Mouse (Mus musculus) liver, adult 2 months (tissue): ENCODE results near the gene Abtb1. TPM values are rescaled to one million over a fixed set of nuclear protein-coding genes. Genes with fewer than 3 reads are reported as not detected.

ENCODE experiments used
- DNase-seq: peaks from one replicate; pipeline ENCODE4 v3.0.0-alpha.2; 2011; ENCODE audit warnings: low read depth, low spot score; ENCODE audit errors: extremely low read depth
- H3K27ac ChIP-seq: fragments of 200-500 bp; replicated peaks from 2 replicates; pipeline ENCODE4 v1.5.1; 2012; ENCODE audit warnings: low read depth, mild to moderate bottlenecking, control low read depth, inconsistent platforms, low read length; ENCODE audit not compliant: insufficient read depth
- H3K27me3 ChIP-seq: fragments of 200-500 bp; 2 replicates; pipeline ENCODE4 v1.6.1; 2012; ENCODE audit warnings: mild to moderate bottlenecking, moderate library complexity, low read length, inconsistent platforms; ENCODE audit not compliant: control insufficient read depth, insufficient read depth
- H3K36me3 ChIP-seq: fragments of 200-500 bp; 2 replicates; pipeline ENCODE4 v1.6.1; 2012; ENCODE audit warnings: low read length, inconsistent platforms; ENCODE audit not compliant: control insufficient read depth, insufficient read depth
- H3K4me1 ChIP-seq: fragments of 200-500 bp; 2 replicates; pipeline ENCODE4 v1.6.1; 2011; ENCODE audit warnings: low read length; ENCODE audit not compliant: control insufficient read depth, insufficient read depth
- H3K4me3 ChIP-seq: fragments of 200-500 bp; 2 replicates; pipeline ENCODE4 v1.5.1; 2011; ENCODE audit warnings: low read depth, mild to moderate bottlenecking, control low read depth, low read length, moderate library complexity; ENCODE audit not compliant: insufficient read depth
- H3K79me2 ChIP-seq: fragments of 200-500 bp; 2 replicates; pipeline ENCODE4 v1.6.1; 2012; ENCODE audit warnings: inconsistent platforms, mild to moderate bottlenecking, low read length, moderate library complexity; ENCODE audit not compliant: control insufficient read depth, insufficient read depth
- H3K9ac ChIP-seq: fragments of 200-500 bp; 2 replicates; pipeline ENCODE4 v1.6.1; 2012; ENCODE audit warnings: low read depth, mild to moderate bottlenecking, control low read depth, inconsistent platforms, low read length
- CTCF ChIP-seq: fragments of 200-500 bp; IDR thresholded peaks from 2 replicates; pipeline ENCODE4 v1.5.1; 2011; ENCODE audit warnings: low read depth, low read length, control low read depth
- POLR2A ChIP-seq: fragments of 200-500 bp; IDR thresholded peaks from 2 replicates; pipeline ENCODE4 v1.6.1; 2011; ENCODE audit warnings: low read length, control low read depth; ENCODE audit not compliant: insufficient read depth; ENCODE audit errors: extremely low read depth
- WGBS: fragments of 180-500 bp; shearing (Covaris S2); methylation state at CpG from one replicate; pipeline ENCODE4 v1.1.7; 2018; 5-methylcytosine and 5-hydroxymethylcytosine counted together
- polyA plus RNA-seq: library from polyadenylated mRNA; depleted of rRNA; stranded (reverse); fragments of >200 nt; gene quantifications from 2 replicates; pipeline ENCODE4 v1.2.3, GENCODE M21; 2012
- total RNA-seq: library from RNA; depleted of rRNA; stranded (reverse); fragments of >200 nt; gene quantifications from 2 replicates; pipeline ENCODE4 v1.2.3, GENCODE M21; 2014

Abtb1 gene
- total and polyA plus RNA-seq, 2 experiments, result 28.2 to 60.0 TPM

- DNase-seq, result no peak
- TF ChIP-seq POLR2A, result no peak
- TF ChIP-seq CTCF, result no peak
- WGBS, result 85% methylated on average over 7 of the region's 7 CpGs
- Histone ChIP-seq H3K36me3 (peaks cover 3% of the 10 kb centered on the region; the same call in 1 of the 2 replicates), H3K27ac (no peak overlapping the region), H3K9ac (no peak overlapping the region), H3K27me3 (no peaks in the 10 kb centered on the region), H3K4me3 (no peak overlapping the region), H3K4me1 (peaks cover 14% of the 10 kb centered on the region), H3K79me2 (peaks cover 9% of the 10 kb centered on the region; the same call in 1 of the 2 replicates)
These were observed 41.6 kb downstream of the Abtb1 start for GRCm38 (mm10) chr6:88800191-88800590.

GRCm38 (mm10) chr6:88794561-88794971, 47.2 kb downstream of the Abtb1 start:
- H3K9ac ChIP-seq, result no peak overlapping the region
- DNase-seq, result no peak
- no peak for TF ChIP-seq POLR2A
- no peak for TF ChIP-seq CTCF
- H3K4me1 ChIP-seq, result 0 out of 2 replicates have a peak, but pooled peaks cover 2% of the 10 kb centered on the region
- no peak overlapping the region for H3K4me3 ChIP-seq
- 75% methylated on average over 14 of the region's 14 CpGs for WGBS
- H3K79me2 ChIP-seq, result peaks cover 12% of the 10 kb centered on the region; the same call in 1 of the 2 replicates
- no peaks in the 10 kb centered on the region for H3K27me3 ChIP-seq
- H3K27ac ChIP-seq, result no peak overlapping the region
- no peaks in the 10 kb centered on the region for H3K36me3 ChIP-seq

GRCm38 (mm10) chr6:88793872-88794271, 47.9 kb downstream of the Abtb1 start:
- Histone ChIP-seq H3K27me3 (no peaks in the 10 kb centered on the region), H3K36me3 (no peaks in the 10 kb centered on the region), H3K4me1 (0 out of 2 replicates have a peak, but pooled peaks cover 2% of the 10 kb centered on the region), H3K9ac (no peak overlapping the region), H3K27ac (no peak overlapping the region), H3K4me3 (no peak overlapping the region), H3K79me2 (peaks cover 18% of the 10 kb centered on the region; the same call in 1 of the 2 replicates)
- TF ChIP-seq CTCF (no peak), POLR2A (no peak)
- 90% methylated on average over 13 of the region's 13 CpGs for WGBS
- DNase-seq, result no peak

- H3K36me3 ChIP-seq, result no peaks in the 10 kb centered on the region
- TF ChIP-seq POLR2A, result no peak
- TF ChIP-seq CTCF, result no peak
- peaks cover 18% of the 10 kb centered on the region; the same call in 1 of the 2 replicates for H3K79me2 ChIP-seq
- no peak overlapping the region for H3K4me3 ChIP-seq
- H3K27ac ChIP-seq, result peak overlapping the region; percentile 16; the same call in 1 of the 2 replicates
- H3K27me3 ChIP-seq, result no peaks in the 10 kb centered on the region
- WGBS, result 75% methylated on average over 2 of the region's 2 CpGs
- DNase-seq, result no peak
- 0 out of 2 replicates have a peak, but pooled peaks cover 2% of the 10 kb centered on the region for H3K4me1 ChIP-seq
- no peak overlapping the region for H3K9ac ChIP-seq
These were observed 48.5 kb downstream of the Abtb1 start for GRCm38 (mm10) chr6:88793243-88793642.

GRCm38 (mm10) chr6:88792147-88792691, 49.6 kb downstream of the Abtb1 start:
- DNase-seq, result peak; percentile 39
- TF ChIP-seq POLR2A (no peak), CTCF (no peak)
- Histone ChIP-seq H3K4me3 (no peak overlapping the region), H3K9ac (no peak overlapping the region), H3K79me2 (peaks cover 18% of the 10 kb centered on the region; the same call in 1 of the 2 replicates), H3K27ac (peak overlapping the region; percentile 10; the same call in 1 of the 2 replicates), H3K27me3 (no peaks in the 10 kb centered on the region), H3K36me3 (no peaks in the 10 kb centered on the region), H3K4me1 (0 out of 2 replicates have a peak, but pooled peaks cover 2% of the 10 kb centered on the region)
- 25% methylated on average over 7 of the region's 7 CpGs for WGBS

- TF ChIP-seq CTCF (no peak), POLR2A (no peak)
- DNase-seq, result no peak
- H3K9ac ChIP-seq, result no peak overlapping the region
- H3K4me3 ChIP-seq, result no peak overlapping the region
- H3K27me3 ChIP-seq, result no peaks in the 10 kb centered on the region
- no peaks in the 10 kb centered on the region for H3K36me3 ChIP-seq
- peaks cover 12% of the 10 kb centered on the region; the same call in 1 of the 2 replicates for H3K79me2 ChIP-seq
- 85% methylated on average over 9 of the region's 9 CpGs for WGBS
- no peak overlapping the region for H3K27ac ChIP-seq
- H3K4me1 ChIP-seq, result peaks cover 2% of the 10 kb centered on the region; the same call in 1 of the 2 replicates
These were observed 50.5 kb downstream of the Abtb1 start for GRCm38 (mm10) chr6:88791299-88791698.
